Mouse (Mus musculus) ES-E14 (cell line): ENCODE measurements around the gene Borcs5. TPM values are rescaled to one million over a fixed set of nuclear protein-coding genes. Genes with fewer than 3 reads are reported as not detected.

Experiments
- DNase-seq: peaks from one replicate; pipeline ENCODE4 v3.0.0-alpha.2; 2013; ENCODE audit warnings: low read depth, low spot score
- H3K27ac ChIP-seq: 2 replicates; pipeline ENCODE4 v1.5.1; 2012; ENCODE audit warnings: low read depth, mild to moderate bottlenecking, low read length, moderate library complexity, mixed read lengths; ENCODE audit not compliant: poor library complexity, insufficient read depth, severe bottlenecking
- H3K36me3 ChIP-seq: 2 replicates; pipeline ENCODE4 v1.6.1; 2012; ENCODE audit warnings: mild to moderate bottlenecking, low read length, moderate library complexity, mixed read lengths; ENCODE audit not compliant: control insufficient read depth, poor library complexity, insufficient read depth, severe bottlenecking
- H3K4me1 ChIP-seq, 2 experiments: fragments of 150-350 bp in 1 of 2; sonication (generic) in 1 of 2; 2 replicates each; pipeline ENCODE4 v1.6.1; 2012; ENCODE audit warnings: low read length in 2 of 2, mild to moderate bottlenecking in 1 of 2, mixed read lengths in 1 of 2; ENCODE audit not compliant: control insufficient read depth in 2 of 2, insufficient read depth in 2 of 2, poor library complexity in 1 of 2
- H3K4me3 ChIP-seq, 2 experiments: fragments of 150-350 bp in 1 of 2; sonication (generic) in 1 of 2; 2 replicates each; pipeline ENCODE4 v1.5.1; 2012; ENCODE audit warnings: low read length in 2 of 2, low read depth in 1 of 2, mild to moderate bottlenecking in 1 of 2, mixed read lengths in 1 of 2; ENCODE audit not compliant: insufficient read depth in 1 of 2, poor library complexity in 1 of 2, severe bottlenecking in 1 of 2
- H3K9ac ChIP-seq: 2 replicates; pipeline ENCODE4 v1.6.1; 2012; ENCODE audit warnings: low read depth, mild to moderate bottlenecking, low read length, mixed read lengths; ENCODE audit not compliant: poor library complexity, insufficient read depth, severe bottlenecking
- H3K9me3 ChIP-seq: fragments of 150-350 bp; sonication (generic); 2 replicates; pipeline ENCODE4 v1.6.1; 2012; ENCODE audit warnings: low read depth, mild to moderate bottlenecking, low read length; ENCODE audit not compliant: control insufficient read depth, insufficient read depth
- CHD2 ChIP-seq: IDR thresholded peaks from 2 replicates; pipeline ENCODE4 v1.6.1; 2014; ENCODE audit warnings: mild to moderate bottlenecking, low read depth, low read length, inconsistent platforms
- HCFC1 ChIP-seq: IDR thresholded peaks from 2 replicates; pipeline ENCODE4 v1.6.1; 2012; ENCODE audit warnings: low read length, inconsistent platforms, borderline replicate concordance; ENCODE audit not compliant: insufficient read depth
- MAFK ChIP-seq: IDR thresholded peaks from 2 replicates; pipeline ENCODE4 v1.6.1; 2014; ENCODE audit warnings: mild to moderate bottlenecking, low read depth, low read length, inconsistent platforms; ENCODE audit not compliant: insufficient read depth
- ZC3H11A ChIP-seq: IDR thresholded peaks from 2 replicates; pipeline ENCODE4 v1.6.1; 2012; ENCODE audit warnings: low read depth, mild to moderate bottlenecking, inconsistent platforms, low read length, borderline replicate concordance
- ZNF384 ChIP-seq: IDR thresholded peaks from 2 replicates; pipeline ENCODE4 v1.6.1; 2012; ENCODE audit warnings: low read depth, low read length, inconsistent platforms
- in situ Hi-C, 2 experiments: fragments of 600-800 bp; cut with MboI; formaldehyde crosslinking; loops; one replicate each; pipeline ENCODE4 v1.15.1; 2025; ENCODE audit warnings: low sequenced_read_pairs in 2 of 2, inconsistent platforms in 1 of 2; ENCODE audit not compliant: unreplicated experiment in 2 of 2
- total RNA-seq: library from RNA; depleted of rRNA; stranded (reverse); fragments of 300-350 nt; gene quantifications from 2 replicates; pipeline ENCODE4 v1.2.3, GENCODE M21; 2012

Borcs5 gene
- total RNA-seq, 1 experiment = 10.1 TPM

DNA sequence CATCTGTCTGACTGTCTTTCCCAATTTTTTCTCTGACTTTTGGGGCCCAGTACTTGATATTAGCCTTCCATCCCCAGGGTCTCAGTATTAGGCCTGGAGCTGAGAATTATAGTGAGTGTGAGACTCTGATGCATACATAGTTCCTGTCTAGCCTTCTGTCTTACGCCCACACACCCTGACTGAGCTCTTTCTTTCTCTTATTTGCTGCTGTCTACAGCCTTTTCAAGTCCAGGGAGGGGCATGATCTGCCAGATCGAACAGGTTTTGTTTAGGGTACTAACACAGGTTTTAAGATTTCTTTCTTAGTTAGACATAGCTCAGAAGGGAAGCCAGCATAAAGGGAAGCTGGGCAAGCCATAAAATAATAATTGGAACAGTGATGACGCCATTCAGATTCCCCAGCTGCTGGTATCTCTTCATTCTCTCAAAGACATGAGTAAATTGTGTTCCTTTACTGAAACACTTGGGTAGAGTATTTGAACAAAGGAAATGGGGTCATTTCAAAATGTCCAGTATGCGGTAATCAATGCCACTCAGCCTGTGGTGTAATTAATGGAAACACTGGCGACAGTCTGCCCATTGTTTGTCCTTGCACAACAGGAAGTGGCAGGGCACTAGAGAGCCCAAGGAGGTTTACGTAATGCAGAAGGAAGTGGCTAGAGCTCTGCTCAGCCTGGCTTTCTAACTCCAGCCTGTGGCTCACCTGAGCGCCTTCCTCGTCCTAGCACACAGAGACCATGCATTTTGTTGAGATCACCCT, 61.3 kb downstream of the Borcs5 start:
- no peak for TF ChIP-seq MAFK
- TF ChIP-seq ZC3H11A = no peak
- TF ChIP-seq CHD2 = no peak
- no peak for TF ChIP-seq HCFC1
- no peak for TF ChIP-seq ZNF384

DNA sequence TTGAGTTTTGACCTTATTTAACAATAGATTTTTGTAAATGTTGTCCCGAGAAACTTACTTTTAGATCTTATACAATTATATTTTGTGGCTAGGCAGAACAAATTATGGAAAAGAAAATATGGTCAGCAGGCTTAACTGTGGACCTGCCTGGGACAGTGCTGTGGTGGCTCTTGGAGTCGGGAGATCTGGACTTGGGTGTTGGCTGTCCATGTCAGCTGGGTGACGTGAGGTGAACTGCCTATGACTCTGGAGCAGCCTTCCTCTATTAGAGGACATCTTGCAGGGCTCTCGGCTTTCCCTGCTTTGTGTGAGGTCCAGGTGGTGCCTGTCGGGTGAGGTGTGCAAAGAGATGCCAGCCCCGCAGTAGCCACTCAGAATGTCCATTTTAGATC, 61.9 kb downstream of the Borcs5 start:
- peaks cover 0 to 4% of the 10 kb centered on the region in 2 experiments; a peak in 1 of 4 replicates for H3K4me1 ChIP-seq
- TF ChIP-seq MAFK = no peak
- no peaks in the 10 kb centered on the region for H3K9me3 ChIP-seq
- H3K27ac ChIP-seq = no peak overlapping the region
- H3K9ac ChIP-seq = no peak overlapping the region
- no peaks in the 10 kb centered on the region for H3K36me3 ChIP-seq
- in situ Hi-C loops = no loop called here
- no peak for DNase-seq
- no peak overlapping the region for H3K4me3 ChIP-seq

More for the DNA sequence above, 61.3 kb downstream of the Borcs5 start:
- Histone ChIP-seq H3K9me3 (no peaks in the 10 kb centered on the region), H3K27ac (no peak overlapping the region), H3K4me1 (peaks cover 0 to 4% of the 10 kb centered on the region in 2 experiments; a peak in 1 of 4 replicates), H3K4me3 (no peak overlapping the region), H3K36me3 (no peaks in the 10 kb centered on the region; the same call in 1 of the 2 replicates), H3K9ac (no peak overlapping the region)
- in situ Hi-C loops = no loop called here
- no peak for DNase-seq

DNA sequence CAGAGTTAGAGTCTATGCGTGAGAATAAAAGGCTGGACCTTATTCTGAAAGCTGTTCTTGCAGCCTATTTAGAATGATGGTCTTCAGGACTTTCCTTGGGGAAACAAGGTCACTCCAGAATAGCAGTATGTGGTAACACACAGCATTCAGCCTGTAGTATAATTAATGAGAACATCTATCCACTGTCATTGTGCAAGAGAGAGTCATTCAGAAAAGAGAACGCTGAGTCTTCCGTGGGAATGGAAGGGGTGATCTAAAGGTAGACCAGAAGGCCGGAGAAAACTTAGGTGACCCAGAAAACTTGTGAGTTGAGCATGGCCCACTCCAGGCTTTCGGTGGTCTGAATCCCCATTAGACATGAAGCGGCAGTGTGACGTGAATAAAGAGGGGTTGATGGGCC, 62.9 kb downstream of the Borcs5 start:
- Histone ChIP-seq H3K27ac (no peak overlapping the region), H3K9ac (no peak overlapping the region), H3K36me3 (no peaks in the 10 kb centered on the region), H3K9me3 (no peaks in the 10 kb centered on the region), H3K4me3 (no peak overlapping the region), H3K4me1 (peaks cover 0 to 4% of the 10 kb centered on the region in 2 experiments; a peak in 1 of 4 replicates)
- in situ Hi-C loops = no loop called here
- TF ChIP-seq MAFK (no peak), ZNF384 (no peak), ZC3H11A (no peak), HCFC1 (no peak)
- DNase-seq = no peak

DNA sequence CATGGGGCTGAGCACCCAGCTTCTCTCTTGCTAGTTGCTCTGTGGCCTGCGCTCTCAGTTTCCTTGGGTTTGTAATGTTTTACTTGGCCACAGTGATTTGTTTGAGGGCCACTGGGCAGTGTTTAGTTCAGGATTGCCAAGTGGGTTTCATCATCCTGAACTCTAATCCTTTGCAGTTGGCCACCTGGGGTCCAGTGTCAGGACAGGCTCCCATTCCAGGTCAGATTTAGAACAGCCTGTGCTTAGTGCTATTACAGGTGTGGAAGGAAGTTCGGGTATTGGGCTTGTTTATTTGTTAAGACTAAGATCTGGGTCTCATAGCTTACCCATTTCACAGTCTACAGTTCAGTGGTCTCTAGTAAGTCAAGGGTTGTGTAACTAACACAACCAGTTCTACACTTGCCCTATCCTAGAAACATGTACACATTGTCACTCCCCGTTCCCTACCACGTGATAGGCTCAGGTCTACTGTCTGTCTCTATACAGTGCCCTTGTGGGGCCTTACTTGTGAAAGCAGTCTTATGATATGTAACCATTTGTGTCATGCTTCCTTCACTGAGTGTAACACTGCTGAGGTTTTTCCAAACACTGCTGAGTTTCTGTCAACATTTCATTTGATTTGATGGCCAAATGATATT, 63.9 kb downstream of the Borcs5 start:
- Histone ChIP-seq H3K9me3 (no peaks in the 10 kb centered on the region), H3K4me3 (no peak overlapping the region), H3K27ac (no peak overlapping the region), H3K4me1 (peaks cover 0 to 4% of the 10 kb centered on the region in 2 experiments; a peak in 1 of 4 replicates), H3K36me3 (no peaks in the 10 kb centered on the region), H3K9ac (no peak overlapping the region)
- DNase-seq = no peak
- TF ChIP-seq ZNF384 (no peak), HCFC1 (no peak), CHD2 (no peak), ZC3H11A (no peak), MAFK (no peak)
- in situ Hi-C loops = no loop called here

DNA sequence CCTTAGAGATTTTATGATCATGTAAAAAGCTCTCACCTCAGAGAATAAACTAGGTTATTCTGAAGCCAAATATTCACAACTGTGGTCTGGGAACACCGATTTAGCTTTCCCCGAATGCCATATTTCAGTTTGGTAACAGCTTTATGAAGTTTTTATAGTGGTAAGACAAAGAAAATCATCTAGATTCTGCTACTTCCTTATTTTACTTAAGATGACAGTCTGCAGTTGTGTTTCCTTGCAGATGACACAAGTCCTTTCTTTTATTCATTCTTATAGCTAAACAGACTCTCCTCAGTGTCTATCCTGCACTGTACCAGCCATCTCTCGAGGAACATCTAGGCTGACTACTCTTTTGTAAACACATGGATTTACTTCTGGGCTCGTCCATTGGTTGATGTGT, 67.2 kb downstream of the Borcs5 start:
- TF ChIP-seq CHD2 (no peak), ZNF384 (no peak), ZC3H11A (no peak), MAFK (no peak), HCFC1 (no peak)

More for the DNA sequence above, 67.2 kb downstream of the Borcs5 start:
- Histone ChIP-seq H3K27ac (no peak overlapping the region), H3K9ac (no peak overlapping the region), H3K9me3 (no peaks in the 10 kb centered on the region), H3K4me1 (0 out of 4 replicates have a peak, but pooled peaks cover 0 to 6% of the 10 kb centered on the region in 2 experiments), H3K4me3 (no peak overlapping the region), H3K36me3 (no peaks in the 10 kb centered on the region)
- in situ Hi-C loops = no loop called here
- no peak for DNase-seq
